Mouse (Mus musculus) intestine, embryonic 14.5 days (tissue): ENCODE results near the gene Kmt2e. TPM values are rescaled to one million over a fixed set of nuclear protein-coding genes. Genes with fewer than 3 reads are reported as not detected.

Experiments
- ATAC-seq: fragments of 200-750 bp; cut with Nextera tagmentation; replicated peaks from 2 replicates; pipeline ENCODE4 v1.8.0; 2017; ENCODE audit warnings: low read depth, moderate number of reproducible peaks, moderate TSS enrichment, moderate library complexity; ENCODE audit not compliant: low FRiP score, low TSS enrichment
- DNase-seq: peaks from one replicate; pipeline ENCODE4 v3.0.0-alpha.2; 2018; ENCODE audit warnings: low spot score
- H3K27ac ChIP-seq: fragments of 300-500 bp; sonication (generic); 2 replicates; pipeline ENCODE4 v1.5.1; 2014; ENCODE audit warnings: low read depth, mild to moderate bottlenecking, control low read depth
- H3K27me3 ChIP-seq: fragments of 300-500 bp; sonication (generic); replicated peaks from 2 replicates; pipeline ENCODE4 v1.6.1; 2014; ENCODE audit warnings: low read length, control low read depth; ENCODE audit not compliant: control insufficient read depth, insufficient read depth
- H3K36me3 ChIP-seq: fragments of 300-500 bp; sonication (generic); 2 replicates; pipeline ENCODE4 v1.6.1; 2014; ENCODE audit warnings: low read length, control low read depth; ENCODE audit not compliant: control insufficient read depth, insufficient read depth
- H3K4me1 ChIP-seq: fragments of 300-500 bp; sonication (generic); replicated peaks from 2 replicates; pipeline ENCODE4 v1.6.1; 2014; ENCODE audit warnings: low read length, control low read depth, mixed read lengths; ENCODE audit not compliant: control insufficient read depth, insufficient read depth
- H3K4me2 ChIP-seq: fragments of 300-500 bp; sonication (generic); 2 replicates; pipeline ENCODE4 v1.6.1; 2014; ENCODE audit warnings: low read length
- H3K4me3 ChIP-seq: fragments of 300-500 bp; sonication (generic); 2 replicates; pipeline ENCODE4 v1.5.1; 2014; ENCODE audit warnings: low read depth, low read length, control low read depth, mixed read lengths
- H3K9ac ChIP-seq: fragments of 300-500 bp; sonication (generic); 2 replicates; pipeline ENCODE4 v1.6.1; 2014; ENCODE audit warnings: mild to moderate bottlenecking, low read length
- H3K9me3 ChIP-seq: fragments of 300-500 bp; sonication (generic); 2 replicates; pipeline ENCODE4 v1.6.1; 2016; ENCODE audit warnings: low read length, control low read depth; ENCODE audit not compliant: control insufficient read depth
- WGBS: fragments of 180-500 bp; shearing (Covaris S2); extraction: QIAGEN DNeasy Blood & Tissue Kit; methylation state at CpG from one replicate; pipeline ENCODE4 v1.1.7; 2014; 5-methylcytosine and 5-hydroxymethylcytosine counted together
- polyA plus RNA-seq: library from polyadenylated mRNA; unstranded; fragments of >200 nt; fragmentation: Nextera tagmentation; extraction: Ambion mirVana; gene quantifications from 2 replicates; pipeline ENCODE4 v1.2.1, GENCODE M21; 2014

Kmt2e gene
- polyA plus RNA-seq, result 80.7 and 85.5 TPM in 2 replicates

GRCm38 (mm10) chr5:23433720-23434597 is at the start of gene Kmt2e:
TSS of gene Kmt2e (plus strand) at chr5:23434441.
- H3K27ac ChIP-seq, result peak within 1 kb of the TSS; percentile 100
- peak within 1 kb of the TSS; percentile 68 for H3K4me2 ChIP-seq
- peak; percentile 78 for ATAC-seq
- peaks cover 18% of the 10 kb centered on the region for H3K4me1 ChIP-seq
- peak within 1 kb of the TSS; percentile 100 for H3K9ac ChIP-seq
- H3K4me3 ChIP-seq, result peak within 1 kb of the TSS; percentile 84
- no peaks in the 10 kb centered on the region for H3K36me3 ChIP-seq
- peak; percentile 93 for DNase-seq
- no peaks in the 10 kb centered on the region for H3K9me3 ChIP-seq
- H3K27me3 ChIP-seq, result no peaks in the 10 kb centered on the region
- under 1% methylated on average over 69 of the region's 85 CpGs for WGBS

- DNase-seq, result no peak
- Histone ChIP-seq H3K9ac (no peak overlapping the region), H3K9me3 (no peaks in the 10 kb centered on the region), H3K4me3 (no peak overlapping the region), H3K36me3 (no peaks in the 10 kb centered on the region), H3K4me1 (no peaks in the 10 kb centered on the region), H3K27ac (no peak overlapping the region), H3K4me2 (no peak overlapping the region), H3K27me3 (no peaks in the 10 kb centered on the region)
- WGBS, result 77% methylated on average over 1 of the region's 1 CpGs
- ATAC-seq, result no peak
Observed at GRCm38 (mm10) chr5:23385136-23385535, 49.1 kb upstream of the Kmt2e start.

- DNase-seq (no peak), ATAC-seq (peak; percentile 36)
- H3K9me3 ChIP-seq, result no peaks in the 10 kb centered on the region
- no peaks in the 10 kb centered on the region for H3K27me3 ChIP-seq
- H3K36me3 ChIP-seq, result no peaks in the 10 kb centered on the region
- H3K9ac ChIP-seq, result no peak overlapping the region
- H3K27ac ChIP-seq, result no peak overlapping the region
- no peak overlapping the region for H3K4me3 ChIP-seq
- H3K4me1 ChIP-seq, result no peaks in the 10 kb centered on the region
- 50% methylated on average over 5 of the region's 5 CpGs for WGBS
- H3K4me2 ChIP-seq, result no peak overlapping the region
Observed at GRCm38 (mm10) chr5:23385763-23386217, 48.5 kb upstream of the Kmt2e start.

GRCm38 (mm10) chr5:23386562-23387312 is 47.5 kb upstream of the Kmt2e start:
- peak; percentile 83 for DNase-seq
- Histone ChIP-seq H3K36me3 (no peaks in the 10 kb centered on the region), H3K4me2 (peak overlapping the region; percentile 77), H3K27ac (peak overlapping the region; percentile 89), H3K4me1 (no peaks in the 10 kb centered on the region), H3K27me3 (no peaks in the 10 kb centered on the region), H3K9ac (peak overlapping the region; percentile 51), H3K4me3 (peak overlapping the region; percentile 41), H3K9me3 (no peaks in the 10 kb centered on the region)
- ATAC-seq, result peak; percentile 94
- 2% methylated on average over 22 of the region's 22 CpGs for WGBS

GRCm38 (mm10) chr5:23387313-23387666 is 47.0 kb upstream of the Kmt2e start:
- Histone ChIP-seq H3K27ac (peak overlapping the region; percentile 89), H3K36me3 (no peaks in the 10 kb centered on the region), H3K4me2 (peak overlapping the region; percentile 77), H3K4me3 (peak overlapping the region; percentile 41), H3K9ac (no peak overlapping the region), H3K27me3 (no peaks in the 10 kb centered on the region), H3K9me3 (no peaks in the 10 kb centered on the region), H3K4me1 (no peaks in the 10 kb centered on the region)
- ATAC-seq, result 0 out of 2 replicates have a peak, but pooled peaks have one; percentile 26
- DNase-seq, result no peak
- WGBS, result 59% methylated on average over 2 of the region's 2 CpGs

GRCm38 (mm10) chr5:23388091-23388490 is 46.1 kb upstream of the Kmt2e start:
- H3K4me3 ChIP-seq, result no peak overlapping the region
- no peaks in the 10 kb centered on the region for H3K4me1 ChIP-seq
- H3K9ac ChIP-seq, result no peak overlapping the region
- DNase-seq, result no peak
- H3K36me3 ChIP-seq, result no peaks in the 10 kb centered on the region
- H3K27ac ChIP-seq, result no peak overlapping the region
- WGBS, result 37% methylated on average over 3 of the region's 3 CpGs
- no peak overlapping the region for H3K4me2 ChIP-seq
- H3K27me3 ChIP-seq, result no peaks in the 10 kb centered on the region
- ATAC-seq, result no peak
- no peaks in the 10 kb centered on the region for H3K9me3 ChIP-seq

GRCm38 (mm10) chr5:23389601-23390305 is 44.5 kb upstream of the Kmt2e start:
- Histone ChIP-seq H3K4me2 (no peak overlapping the region), H3K36me3 (no peaks in the 10 kb centered on the region), H3K27ac (no peak overlapping the region), H3K4me3 (no peak overlapping the region), H3K9ac (no peak overlapping the region), H3K4me1 (no peaks in the 10 kb centered on the region), H3K27me3 (no peaks in the 10 kb centered on the region), H3K9me3 (no peaks in the 10 kb centered on the region)
- WGBS, result 79% methylated on average over 7 of the region's 7 CpGs
- ATAC-seq, result no peak
- no peak for DNase-seq

- H3K27ac ChIP-seq, result no peak overlapping the region
- H3K4me2 ChIP-seq, result no peak overlapping the region
- H3K36me3 ChIP-seq, result no peaks in the 10 kb centered on the region
- H3K9me3 ChIP-seq, result no peaks in the 10 kb centered on the region
- H3K4me1 ChIP-seq, result no peaks in the 10 kb centered on the region
- 83% methylated on average over 7 of the region's 7 CpGs for WGBS
- DNase-seq (peak; percentile 50), ATAC-seq (no peak)
- no peaks in the 10 kb centered on the region for H3K27me3 ChIP-seq
- H3K4me3 ChIP-seq, result no peak overlapping the region
- H3K9ac ChIP-seq, result no peak overlapping the region
Observed at GRCm38 (mm10) chr5:23391714-23392113, 42.5 kb upstream of the Kmt2e start.
